Mouse (Mus musculus) B cell, adult 62 days (primary cell): ENCODE measurements around the gene Olfr885. TPM values are rescaled to one million over a fixed set of nuclear protein-coding genes. Genes with fewer than 3 reads are reported as not detected.

ENCODE experiments used
- total RNA-seq: library from RNA; stranded (reverse); gene quantifications from 4 replicates; pipeline ENCODE4 v1.2.4, GENCODE M21; 2023

Gene Olfr885
- not detected in 4 replicates for total RNA-seq

DNA sequence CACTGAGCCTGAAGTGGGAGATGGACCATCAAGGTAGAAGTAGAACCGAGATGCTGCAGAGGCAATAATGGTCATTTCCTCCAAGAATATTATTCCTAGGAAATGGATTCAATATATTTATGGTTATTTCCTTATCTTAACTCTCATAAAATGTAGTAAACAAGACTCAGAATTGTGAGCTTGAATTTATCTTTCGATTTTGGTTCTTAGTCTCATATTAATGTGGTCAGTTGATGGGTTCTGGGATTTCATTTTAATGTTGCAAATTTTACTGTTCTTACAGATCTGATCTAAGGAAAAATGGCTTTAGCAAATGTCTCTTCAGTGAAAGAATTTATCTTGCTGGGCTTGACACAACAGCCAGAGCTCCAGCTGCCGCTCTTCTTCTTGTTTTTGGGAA lies at the start of gene Olfr885:
Gene Olfr885, plus strand, starts transcription at position 301 of the 400 bp plus-strand sequence.

DNA sequence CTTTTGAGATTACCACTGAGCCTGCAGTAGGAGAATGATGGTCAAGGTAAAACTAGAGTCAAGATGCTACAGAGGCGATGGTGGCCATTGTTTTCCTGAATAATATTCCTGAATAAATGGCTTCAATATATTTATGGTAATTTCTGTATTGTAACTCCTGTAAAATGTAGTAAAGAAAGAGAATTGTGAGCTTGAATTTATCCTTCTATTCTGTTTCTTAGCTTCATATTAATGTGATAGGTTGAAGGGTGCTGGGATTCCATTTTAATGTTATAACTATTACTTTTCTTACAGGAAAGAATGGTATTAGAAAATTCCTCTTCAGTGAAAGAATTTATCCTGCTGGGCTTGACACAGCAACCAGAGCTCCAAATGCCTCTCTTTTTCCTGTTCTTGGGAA lies 35.6 kb upstream of the Olfr885 start, which contains the start of gene Olfr883:
Gene Olfr883, plus strand, starts transcription at position 301 of the 400 bp plus-strand sequence.

DNA sequence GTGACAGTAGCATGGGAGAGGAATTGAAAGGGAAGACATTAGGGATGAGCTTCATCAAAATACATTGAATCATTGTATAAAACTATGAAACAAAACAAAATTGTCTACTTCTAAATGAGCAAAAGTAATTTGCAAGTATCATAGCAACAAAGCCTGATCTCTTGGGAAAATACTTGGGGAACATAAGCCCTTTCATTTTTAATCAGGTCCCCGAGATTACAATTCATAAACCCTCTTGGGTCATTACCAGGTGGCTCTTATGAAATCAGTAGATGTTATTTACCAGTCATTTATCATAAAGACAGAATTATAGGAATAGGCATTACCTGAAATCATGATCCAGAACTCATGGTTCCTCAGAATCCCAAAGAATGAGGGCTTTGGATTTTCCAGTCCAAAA lies 14.9 kb upstream of the Olfr885 start, which contains the start of gene Olfr884:
Gene Olfr884, plus strand, starts transcription at position 301 of the 400 bp plus-strand sequence.

DNA sequence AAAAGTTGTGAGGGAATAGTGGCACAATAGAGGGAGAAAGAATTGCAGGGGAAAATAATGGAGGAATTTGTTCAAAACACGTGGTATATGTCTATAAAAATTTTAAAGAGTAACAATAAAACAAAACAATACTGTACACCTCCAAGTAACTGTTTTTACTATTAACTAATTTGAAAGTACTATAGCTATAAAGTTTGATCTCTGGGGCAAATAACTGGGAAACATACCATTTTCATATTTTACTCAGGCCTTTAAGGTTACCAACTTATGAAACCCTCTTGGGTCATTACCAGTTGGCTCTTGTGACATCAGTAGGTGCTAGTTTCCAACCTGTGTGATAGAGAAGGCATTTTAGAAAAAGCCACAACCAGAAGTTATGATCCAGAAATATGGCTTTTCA lies 22.6 kb downstream of the Olfr885 start, which contains the start of gene Olfr887:
Gene Olfr887, plus strand, starts transcription at position 301 of the 400 bp plus-strand sequence.

DNA sequence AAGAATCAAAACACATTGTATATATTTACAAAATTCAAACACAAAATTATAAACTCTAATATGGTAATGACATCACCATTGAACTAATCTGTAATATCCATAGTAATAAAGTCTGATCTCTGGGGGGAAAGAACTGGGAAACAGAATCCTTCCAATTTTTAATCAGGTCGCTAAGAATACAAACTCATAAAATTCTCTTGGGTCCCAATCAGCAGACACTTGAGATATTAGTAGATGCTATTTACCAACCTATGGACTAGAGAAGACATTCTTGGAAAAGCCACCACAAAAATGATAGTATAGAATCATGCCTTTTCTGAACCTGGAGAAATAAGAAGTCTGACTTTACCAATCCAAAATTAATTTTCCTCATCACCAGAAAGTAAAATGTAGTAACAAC lies 46.7 kb downstream of the Olfr885 start, which contains the start of gene Olfr888:
Gene Olfr888, plus strand, starts transcription at position 301 of the 400 bp plus-strand sequence.

Other genes starting within 250 kb of the Olfr885 start
- not detected in 4 replicates for gene Olfr877, start 207.1 kb upstream of the Olfr885 start, total RNA-seq
- gene Olfr145, start 164.6 kb upstream of the Olfr885 start, total RNA-seq, result not detected in 4 replicates
- not detected in 4 replicates for gene Olfr878, start 143.5 kb upstream of the Olfr885 start, total RNA-seq
- gene Olfr881, start 69.5 kb upstream of the Olfr885 start, total RNA-seq, result not detected in 4 replicates
- gene Olfr883, start 35.5 kb upstream of the Olfr885 start, total RNA-seq, result not detected in 4 replicates
- gene Olfr884, start 14.8 kb upstream of the Olfr885 start, total RNA-seq, result not detected in 4 replicates
- not detected in 4 replicates for gene Olfr887, start 22.8 kb downstream of the Olfr885 start, total RNA-seq
- gene Olfr888, start 46.8 kb downstream of the Olfr885 start, total RNA-seq, result not detected in 4 replicates
- 0.09 to 0.19 TPM in 2 of 4 replicates, not detected in the others for gene Olfr889, start 53.9 kb downstream of the Olfr885 start, total RNA-seq
- gene Olfr890, start 81.2 kb downstream of the Olfr885 start, total RNA-seq, result not detected in 4 replicates
- not detected in 4 replicates for gene Olfr891, start 119.5 kb downstream of the Olfr885 start, total RNA-seq
- gene Olfr893, start 147.0 kb downstream of the Olfr885 start, total RNA-seq, result not detected in 4 replicates
- gene Olfr894, start 156.7 kb downstream of the Olfr885 start, total RNA-seq, result not detected in 4 replicates
- not detected in 4 replicates for gene Olfr143, start 191.5 kb downstream of the Olfr885 start, total RNA-seq
- gene Olfr895, start 206.5 kb downstream of the Olfr885 start, total RNA-seq, result not detected in 4 replicates
- not detected in 4 replicates for gene Olfr896-ps1, start 229.8 kb downstream of the Olfr885 start, total RNA-seq